Comparison of ENCODE assay signal across 20 mouse cellular contexts in the genomic region with DNA sequence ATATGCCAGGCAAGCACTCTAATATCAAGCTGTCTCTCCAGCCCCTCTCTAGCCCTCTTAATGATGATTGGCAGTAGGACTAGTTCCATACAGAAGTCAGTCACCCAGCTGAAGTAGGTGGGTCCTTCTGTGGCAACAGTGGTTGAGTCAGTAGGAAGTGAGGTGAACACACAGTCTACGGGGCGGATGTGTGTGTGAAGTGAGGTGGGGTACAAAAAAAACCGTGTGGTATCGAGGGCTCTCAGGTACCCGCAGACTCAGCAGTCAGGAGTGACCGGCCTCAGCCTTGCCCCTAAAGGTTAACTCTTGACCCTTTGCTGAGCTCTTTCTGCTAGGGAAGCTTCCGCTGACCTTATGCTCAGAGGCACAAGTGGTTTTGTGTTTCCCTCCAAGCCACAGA. TPM values are rescaled to one million over a fixed set of nuclear protein-coding genes. Genes with fewer than 3 reads are reported as not detected.
DNase-seq lines count a peak whose midpoint lies in the region; ATAC-seq lines count a peak whose summit lies in the region.
"Had no signal": no experiment of that assay in that cellular context is flagged by ENCODE, and none has a peak within 500 bp of the region (broad histone marks: within the 10 kb centered on the region; RNA-seq: fewer than 3 reads in every experiment).

No protein-coding gene starts in this region.

- H3K9me3 ChIP-seq in liver, embryonic 13.5 days (replicated peaks): no peaks in the 10 kb centered on the region
- H3K9me3 ChIP-seq: midbrain, embryonic 15.5 days; stomach, embryonic 15.5 days had no signal

- DNase-seq in B cell, adult 2 months: peak; percentile 49 to 54
- DNase-seq in liver, embryonic 13.5 days: no peak
- DNase-seq in natural killer cell, adult 2 months (ENCODE audit: low spot score in 2 of 2): peak; percentile 42 to 51
- DNase-seq in kidney, postnatal 14 days: no peak
- DNase-seq in MN1 (ENCODE audit: low spot score): no peak
- DNase-seq in layer of hippocampus, adult 8-10 months (ENCODE audit: low spot score in 2 of 2): no peak
- DNase-seq: cerebellum, adult 2 months; heart, adult 18-20 months; heart, postnatal 14 days; right cerebral cortex, adult 18-20 months had no signal

- peaks cover 3% of the 10 kb centered on the region for H3K4me1 ChIP-seq in liver, embryonic 13.5 days (replicated peaks)

- H3K9ac ChIP-seq in liver, embryonic 13.5 days: no peak overlapping the region
- H3K9ac ChIP-seq: midbrain, embryonic 15.5 days; stomach, embryonic 15.5 days had no signal

- WGBS in liver, embryonic 13.5 days (ENCODE audit: insufficient replicate concordance): 16% methylated on average over 7 of the region's 7 CpGs

- H3K36me3 ChIP-seq in liver, embryonic 13.5 days: no peaks in the 10 kb centered on the region
- H3K36me3 ChIP-seq: midbrain, embryonic 15.5 days; stomach, embryonic 15.5 days had no signal

- no peak overlapping the region for H3K4me3 ChIP-seq in liver, embryonic 13.5 days (replicated peaks)
- H3K4me3 ChIP-seq: midbrain, embryonic 15.5 days had no signal

- peaks cover 12% of the 10 kb centered on the region; the same call in 1 of the 2 replicates for H3K27me3 ChIP-seq in liver, embryonic 13.5 days
- H3K27me3 ChIP-seq: midbrain, embryonic 15.5 days; stomach, embryonic 15.5 days had no signal

- ATAC-seq in CD4-positive, CD25-positive, alpha-beta regulatory T cell, adult 4 months: peak; percentile 87
- peak; percentile 26; the same call in 1 of the 2 replicates for ATAC-seq in liver, embryonic 13.5 days (ENCODE audit: low read depth)
- ATAC-seq: intestine, embryonic 16.5 days had no signal

- H3K4me2 ChIP-seq in liver, embryonic 13.5 days: no peak overlapping the region

- no peak overlapping the region for H3K27ac ChIP-seq in liver, embryonic 13.5 days
- H3K27ac ChIP-seq: midbrain, embryonic 15.5 days; stomach, embryonic 15.5 days had no signal

RNA-seq across cellular contexts. Expression of a gene that starts 7.2 kb away (rescaled TPM):
- not detected for polyA plus RNA-seq in CD4-positive, CD25-positive, alpha-beta regulatory T cell, adult 4 months (2017; shearing (Covaris generic))
- polyA plus RNA-seq in liver, embryonic 13.5 days (2015; fragmentation: Nextera tagmentation; extraction: Ambion mirVana): not detected in 2 replicates
- under 1 TPM in 3 of 4 experiments, not detected in 1; 0.56 to 0.71 (median 0.64) TPM for total RNA-seq in layer of hippocampus, adult 8-10 months (2022)
- total RNA-seq: heart, adult 18-20 months; liver, adult 2 months had no signal
- polyA plus RNA-seq: liver, adult 2 months had no signal

RNA-seq across cellular contexts. Expression of a gene that starts 27.9 kb away (rescaled TPM):
- under 1 TPM in 1 of 2 experiments, not detected in 1; 0.69 TPM for polyA plus RNA-seq in CD4-positive, CD25-positive, alpha-beta regulatory T cell, adult 4 months (2017; shearing (Covaris generic))
- polyA plus RNA-seq in liver, embryonic 13.5 days (2015; fragmentation: Nextera tagmentation; extraction: Ambion mirVana): 0.17 and 0.44 TPM in 2 replicates
- 1 to 10 TPM; 4.7 to 7.4 (median 5.6) TPM for total RNA-seq in layer of hippocampus, adult 8-10 months (2022)
- polyA plus RNA-seq: liver, adult 2 months had no signal

RNA-seq across cellular contexts. Expression of a gene that starts 41.9 kb away (rescaled TPM):
- 1 to 10 TPM in 1 of 2 experiments, under 1 TPM in 1; 0.19 to 1.7 TPM for polyA plus RNA-seq in CD4-positive, CD25-positive, alpha-beta regulatory T cell, adult 4 months (2017; shearing (Covaris generic))
- 0.10 and 0.12 TPM in 2 replicates for polyA plus RNA-seq in liver, embryonic 13.5 days (2015; fragmentation: Nextera tagmentation; extraction: Ambion mirVana)
- total RNA-seq in layer of hippocampus, adult 8-10 months (2022): under 1 TPM in 2 of 4 experiments, not detected in 2; 0.59 to 0.92 TPM
- total RNA-seq: ES-E14; left cerebral cortex, postnatal 10 days had no signal
- polyA plus RNA-seq: midbrain, embryonic 15.5 days; neural tube, embryonic 14.5 days had no signal

RNA-seq across cellular contexts. Expression of a gene that starts 48.7 kb away (rescaled TPM):
- polyA plus RNA-seq in CD4-positive, CD25-positive, alpha-beta regulatory T cell, adult 4 months (2017; shearing (Covaris generic)): 100 to 1,000 TPM; 226 to 278 TPM
- polyA plus RNA-seq in liver, embryonic 13.5 days (2015; fragmentation: Nextera tagmentation; extraction: Ambion mirVana): 127 and 145 TPM in 2 replicates
- total RNA-seq in layer of hippocampus, adult 8-10 months (2022): 10 to 100 TPM; 11.7 to 21.0 (median 16.7) TPM

RNA-seq across cellular contexts. Expression of a gene that starts 53.9 kb away (rescaled TPM):
- polyA plus RNA-seq in CD4-positive, CD25-positive, alpha-beta regulatory T cell, adult 4 months (2017; shearing (Covaris generic)): not detected
- polyA plus RNA-seq in liver, embryonic 13.5 days (2015; fragmentation: Nextera tagmentation; extraction: Ambion mirVana): not detected in 2 replicates
- total RNA-seq in layer of hippocampus, adult 8-10 months (2022): under 1 TPM in 1 of 4 experiments, not detected in 3; 0.25 TPM
- total RNA-seq: adrenal gland, postnatal 4 days; ES-E14; heart, adult 18-20 months; heart, postnatal 14 days; left cerebral cortex, postnatal 10 days; liver, adult 2 months had no signal
- polyA plus RNA-seq: intestine, embryonic 16.5 days; large intestine, adult 2 months; liver, adult 2 months; stomach, embryonic 15.5 days had no signal

Comparison
In these comparisons a context has a peak if more than half of its experiments do, and no peak if none do; other contexts are left out.
1. DNase-seq: peak in B cell, adult 2 months (2 of 2) and natural killer cell, adult 2 months (2 of 2); none in liver, embryonic 13.5 days (single experiment), kidney, postnatal 14 days (single experiment), MN1 (single experiment) and layer of hippocampus, adult 8-10 months (0 of 2).